Mouse (Mus musculus): ENCODE measurements around the gene Esp3.
"Not testable (repeated sequence)": the region's sequence is repeated elsewhere in the genome, so short reads cannot be mapped to it uniquely, and the experiment has no call there.

Gene Esp3

GRCm38 (mm10) chr17:40631775-40632174, at the start of gene Esp3:
Gene Esp3 (plus strand): TSS chr17:40632075.
- DNase-seq (ENCODE audit: extremely low spot score, low spot score), result not testable (repeated sequence)

- DNase-seq (ENCODE audit: extremely low spot score, low spot score), result not testable (repeated sequence)
Measured at GRCm38 (mm10) chr17:40583906-40584305, 48.0 kb upstream of the Esp3 start.

- DNase-seq (ENCODE audit: extremely low spot score, low spot score), result no peak
Measured at GRCm38 (mm10) chr17:40591297-40591696, 40.6 kb upstream of the Esp3 start.

GRCm38 (mm10) chr17:40598294-40598693, 33.6 kb upstream of the Esp3 start, which contains the start of gene Esp4:
Gene Esp4 (plus strand): TSS chr17:40598594.
- DNase-seq (ENCODE audit: extremely low spot score, low spot score), result no peak

- DNase-seq (ENCODE audit: extremely low spot score, low spot score), result not testable (repeated sequence)
Measured at GRCm38 (mm10) chr17:40662118-40662679, 30.3 kb downstream of the Esp3 start.

- not testable (repeated sequence) for DNase-seq (ENCODE audit: extremely low spot score, low spot score)
Measured at GRCm38 (mm10) chr17:40663161-40663811, 31.4 kb downstream of the Esp3 start.
